Mouse (Mus musculus): ENCODE measurements around the gene Ier3. TPM values are rescaled to one million over a fixed set of nuclear protein-coding genes. Genes with fewer than 3 reads are reported as not detected.

Ier3 gene
- polyA plus RNA-seq, 1 experiment from 2014 or later = 27.3 TPM

- H3K36me3 ChIP-seq (ENCODE audit: control insufficient read depth, insufficient read depth, low read length) = no peaks in the 10 kb centered on the region
- 58% methylated on average over 6 of the region's 6 CpGs for WGBS
- H3K4me1 ChIP-seq (ENCODE audit: control insufficient read depth in 2 of 2, insufficient read depth in 2 of 2, low read length in 2 of 2) = peaks cover 18 to 24% of the 10 kb centered on the region in 2 experiments
- no peaks in the 10 kb centered on the region for H3K9me3 ChIP-seq (ENCODE audit: control insufficient read depth, low read length)
- no peak overlapping the region for H3K9ac ChIP-seq (ENCODE audit: low read length)
- ATAC-seq (ENCODE audit: insufficient number of reproducible peaks, insufficient read depth, low FRiP score, low read depth) = peak; percentile 75
- peak overlapping the region; percentile 45 to 66 for H3K27ac ChIP-seq (replicated peaks in 1 of 2; ENCODE audit: control insufficient read depth in 1 of 2, insufficient read depth in 1 of 2, low read depth in 2 of 2, low read length in 2 of 2)
- no peaks in the 10 kb centered on the region for H3K27me3 ChIP-seq (ENCODE audit: control insufficient read depth, insufficient read depth, low read length)
- H3K4me3 ChIP-seq (ENCODE audit: control insufficient read depth in 1 of 2, insufficient read depth in 1 of 2, low read depth in 1 of 2, low read length in 2 of 2) = no peak overlapping the region
- H3K4me2 ChIP-seq (ENCODE audit: low read length) = no peak overlapping the region
Measured at GRCm38 (mm10) chr17:35783944-35784343, 37.5 kb upstream of the Ier3 start.

- H3K9ac ChIP-seq (ENCODE audit: low read length) = no peak overlapping the region
- peak overlapping the region; percentile 45 to 66 for H3K27ac ChIP-seq (replicated peaks in 1 of 2; ENCODE audit: control insufficient read depth in 1 of 2, insufficient read depth in 1 of 2, low read depth in 2 of 2, low read length in 2 of 2)
- ATAC-seq (ENCODE audit: insufficient number of reproducible peaks, insufficient read depth, low FRiP score, low read depth) = no peak
- 0 out of 2 replicates have a peak overlapping the region, but pooled peaks have one; percentile 1 for H3K4me2 ChIP-seq (ENCODE audit: low read length)
- H3K4me1 ChIP-seq (ENCODE audit: control insufficient read depth in 2 of 2, insufficient read depth in 2 of 2, low read length in 2 of 2) = peaks cover 15 to 24% of the 10 kb centered on the region in 2 experiments
- no peaks in the 10 kb centered on the region for H3K27me3 ChIP-seq (ENCODE audit: control insufficient read depth, insufficient read depth, low read length)
- no peaks in the 10 kb centered on the region for H3K9me3 ChIP-seq (ENCODE audit: control insufficient read depth, low read length)
- H3K36me3 ChIP-seq (ENCODE audit: control insufficient read depth, insufficient read depth, low read length) = no peaks in the 10 kb centered on the region
- no peak overlapping the region for H3K4me3 ChIP-seq (ENCODE audit: control insufficient read depth in 1 of 2, insufficient read depth in 1 of 2, low read depth in 1 of 2, low read length in 2 of 2)
- WGBS = 31% methylated on average over 4 of the region's 4 CpGs
Measured at GRCm38 (mm10) chr17:35785140-35785539, 36.3 kb upstream of the Ier3 start.

- no peaks in the 10 kb centered on the region for H3K9me3 ChIP-seq (ENCODE audit: control insufficient read depth, low read length)
- H3K4me1 ChIP-seq (ENCODE audit: control insufficient read depth in 2 of 2, insufficient read depth in 2 of 2, low read length in 2 of 2) = peaks cover 15 to 24% of the 10 kb centered on the region in 2 experiments
- H3K4me2 ChIP-seq (ENCODE audit: low read length) = no peak overlapping the region
- no peak overlapping the region for H3K27ac ChIP-seq (replicated peaks in 1 of 2; ENCODE audit: control insufficient read depth in 1 of 2, insufficient read depth in 1 of 2, low read depth in 2 of 2, low read length in 2 of 2)
- no peak overlapping the region for H3K9ac ChIP-seq (ENCODE audit: low read length)
- no peak overlapping the region for H3K4me3 ChIP-seq (ENCODE audit: control insufficient read depth in 1 of 2, insufficient read depth in 1 of 2, low read depth in 1 of 2, low read length in 2 of 2)
- ATAC-seq (ENCODE audit: insufficient number of reproducible peaks, insufficient read depth, low FRiP score, low read depth) = no peak
- no peaks in the 10 kb centered on the region for H3K27me3 ChIP-seq (ENCODE audit: control insufficient read depth, insufficient read depth, low read length)
- no peaks in the 10 kb centered on the region for H3K36me3 ChIP-seq (ENCODE audit: control insufficient read depth, insufficient read depth, low read length)
Measured at GRCm38 (mm10) chr17:35787493-35787892, 34.0 kb upstream of the Ier3 start.

- Histone ChIP-seq H3K27me3 (ENCODE audit: control insufficient read depth, insufficient read depth, low read length) (no peaks in the 10 kb centered on the region), H3K4me3 (ENCODE audit: control insufficient read depth in 1 of 2, insufficient read depth in 1 of 2, low read depth in 1 of 2, low read length in 2 of 2) (no peak overlapping the region), H3K4me2 (ENCODE audit: low read length) (no peak overlapping the region), H3K9ac (ENCODE audit: low read length) (no peak overlapping the region), H3K4me1 (ENCODE audit: control insufficient read depth in 2 of 2, insufficient read depth in 2 of 2, low read length in 2 of 2) (peaks cover 15 to 24% of the 10 kb centered on the region in 2 experiments), H3K36me3 (ENCODE audit: control insufficient read depth, insufficient read depth, low read length) (no peaks in the 10 kb centered on the region), H3K9me3 (ENCODE audit: control insufficient read depth, low read length) (no peaks in the 10 kb centered on the region), H3K27ac (replicated peaks in 1 of 2; ENCODE audit: control insufficient read depth in 1 of 2, insufficient read depth in 1 of 2, low read depth in 2 of 2, low read length in 2 of 2) (no peak overlapping the region)
- 84% methylated on average over 3 of the region's 3 CpGs for WGBS
- ATAC-seq (ENCODE audit: insufficient number of reproducible peaks, insufficient read depth, low FRiP score, low read depth) = no peak
Measured at GRCm38 (mm10) chr17:35788025-35788424, 33.5 kb upstream of the Ier3 start.

- H3K36me3 ChIP-seq (ENCODE audit: control insufficient read depth, insufficient read depth, low read length) = no peaks in the 10 kb centered on the region
- no peaks in the 10 kb centered on the region for H3K27me3 ChIP-seq (ENCODE audit: control insufficient read depth, insufficient read depth, low read length)
- no peak for ATAC-seq (ENCODE audit: insufficient number of reproducible peaks, insufficient read depth, low FRiP score, low read depth)
- no peak overlapping the region for H3K4me2 ChIP-seq (ENCODE audit: low read length)
- peaks cover 0 to 4% of the 10 kb centered on the region in 2 experiments; a peak in 2 of 4 replicates for H3K4me1 ChIP-seq (ENCODE audit: control insufficient read depth in 2 of 2, insufficient read depth in 2 of 2, low read length in 2 of 2)
- 84% methylated on average over 4 of the region's 4 CpGs for WGBS
- no peak overlapping the region for H3K4me3 ChIP-seq (ENCODE audit: control insufficient read depth in 1 of 2, insufficient read depth in 1 of 2, low read depth in 1 of 2, low read length in 2 of 2)
- no peak overlapping the region for H3K27ac ChIP-seq (replicated peaks in 1 of 2; ENCODE audit: control insufficient read depth in 1 of 2, insufficient read depth in 1 of 2, low read depth in 2 of 2, low read length in 2 of 2)
- H3K9me3 ChIP-seq (ENCODE audit: control insufficient read depth, low read length) = no peaks in the 10 kb centered on the region
- no peak overlapping the region for H3K9ac ChIP-seq (ENCODE audit: low read length)
Measured at GRCm38 (mm10) chr17:35790933-35791332, 30.6 kb upstream of the Ier3 start.

GRCm38 (mm10) chr17:35792837-35793236 lies 28.6 kb upstream of the Ier3 start:
- no peaks in the 10 kb centered on the region for H3K4me1 ChIP-seq (ENCODE audit: control insufficient read depth in 2 of 2, insufficient read depth in 2 of 2, low read length in 2 of 2)
- H3K27ac ChIP-seq (replicated peaks in 1 of 2; ENCODE audit: control insufficient read depth in 1 of 2, insufficient read depth in 1 of 2, low read depth in 2 of 2, low read length in 2 of 2) = no peak overlapping the region
- no peak overlapping the region for H3K9ac ChIP-seq (ENCODE audit: low read length)
- no peak overlapping the region for H3K4me3 ChIP-seq (ENCODE audit: control insufficient read depth in 1 of 2, insufficient read depth in 1 of 2, low read depth in 1 of 2, low read length in 2 of 2)
- no peak for ATAC-seq (ENCODE audit: insufficient number of reproducible peaks, insufficient read depth, low FRiP score, low read depth)
- H3K27me3 ChIP-seq (ENCODE audit: control insufficient read depth, insufficient read depth, low read length) = no peaks in the 10 kb centered on the region
- H3K36me3 ChIP-seq (ENCODE audit: control insufficient read depth, insufficient read depth, low read length) = no peaks in the 10 kb centered on the region
- H3K9me3 ChIP-seq (ENCODE audit: control insufficient read depth, low read length) = no peaks in the 10 kb centered on the region
- no peak overlapping the region for H3K4me2 ChIP-seq (ENCODE audit: low read length)
- 61% methylated on average over 2 of the region's 2 CpGs for WGBS

- H3K4me2 ChIP-seq (ENCODE audit: low read length) = no peak overlapping the region
- WGBS = 16% methylated on average over 2 of the region's 2 CpGs
- no peak for ATAC-seq (ENCODE audit: insufficient number of reproducible peaks, insufficient read depth, low FRiP score, low read depth)
Measured at GRCm38 (mm10) chr17:35795099-35795498, 26.4 kb upstream of the Ier3 start.

GRCm38 (mm10) chr17:35795656-35796055 lies 25.8 kb upstream of the Ier3 start:
- ATAC-seq (ENCODE audit: insufficient number of reproducible peaks, insufficient read depth, low FRiP score, low read depth) = no peak
- no peak overlapping the region for H3K9ac ChIP-seq (ENCODE audit: low read length)
- H3K4me3 ChIP-seq (ENCODE audit: control insufficient read depth in 1 of 2, insufficient read depth in 1 of 2, low read depth in 1 of 2, low read length in 2 of 2) = no peak overlapping the region
- no peak overlapping the region for H3K27ac ChIP-seq (replicated peaks in 1 of 2; ENCODE audit: control insufficient read depth in 1 of 2, insufficient read depth in 1 of 2, low read depth in 2 of 2, low read length in 2 of 2)
- 70% methylated on average over 6 of the region's 6 CpGs for WGBS
- H3K9me3 ChIP-seq (ENCODE audit: control insufficient read depth, low read length) = 0 out of 2 replicates have a peak, but pooled peaks cover 4% of the 10 kb centered on the region
- no peak overlapping the region for H3K4me2 ChIP-seq (ENCODE audit: low read length)
- no peaks in the 10 kb centered on the region for H3K36me3 ChIP-seq (ENCODE audit: control insufficient read depth, insufficient read depth, low read length)
- no peaks in the 10 kb centered on the region for H3K27me3 ChIP-seq (ENCODE audit: control insufficient read depth, insufficient read depth, low read length)
- no peaks in the 10 kb centered on the region for H3K4me1 ChIP-seq (ENCODE audit: control insufficient read depth in 2 of 2, insufficient read depth in 2 of 2, low read length in 2 of 2)

More at GRCm38 (mm10) chr17:35795099-35795498, 26.4 kb upstream of the Ier3 start:
- Histone ChIP-seq H3K4me1 (ENCODE audit: control insufficient read depth in 2 of 2, insufficient read depth in 2 of 2, low read length in 2 of 2) (no peaks in the 10 kb centered on the region), H3K27me3 (ENCODE audit: control insufficient read depth, insufficient read depth, low read length) (no peaks in the 10 kb centered on the region), H3K36me3 (ENCODE audit: control insufficient read depth, insufficient read depth, low read length) (no peaks in the 10 kb centered on the region), H3K9ac (ENCODE audit: low read length) (no peak overlapping the region), H3K4me3 (ENCODE audit: control insufficient read depth in 1 of 2, insufficient read depth in 1 of 2, low read depth in 1 of 2, low read length in 2 of 2) (no peak overlapping the region), H3K27ac (replicated peaks in 1 of 2; ENCODE audit: control insufficient read depth in 1 of 2, insufficient read depth in 1 of 2, low read depth in 2 of 2, low read length in 2 of 2) (no peak overlapping the region), H3K9me3 (ENCODE audit: control insufficient read depth, low read length) (0 out of 2 replicates have a peak, but pooled peaks cover 4% of the 10 kb centered on the region)
